Mouse (Mus musculus) CH12.LX (cell line): ENCODE data around the gene Gpr183. TPM values are rescaled to one million over a fixed set of nuclear protein-coding genes. Genes with fewer than 3 reads are reported as not detected.
A peak's percentile ranks its signal among the peaks of the same experiment; 100 is the strongest.

Experiments used
- DNase-seq: peaks from one replicate; pipeline ENCODE4 v3.0.0-alpha.2; 2013; ENCODE audit errors: extremely low read depth
- H3K27ac ChIP-seq: 2 replicates; pipeline ENCODE4 v1.5.1; 2012; ENCODE audit warnings: low read depth, mild to moderate bottlenecking, control low read depth, moderate library complexity; ENCODE audit not compliant: insufficient read depth
- H3K27me3 ChIP-seq: replicated peaks from 2 replicates; pipeline ENCODE3; 2012; ENCODE audit warnings: inconsistent platforms
- H3K36me3 ChIP-seq, 2 experiments: replicated peaks in 1 of 2; 2 replicates each; pipeline versions ENCODE3 to v1.6.1; 2012; ENCODE audit warnings: inconsistent platforms in 1 of 2, low read length in 1 of 2, mild to moderate bottlenecking in 1 of 2, mixed read lengths in 1 of 2, moderate library complexity in 1 of 2; ENCODE audit not compliant: control insufficient read depth in 1 of 2, insufficient read depth in 1 of 2
- H3K4me1 ChIP-seq, 2 experiments: 2 replicates each; pipeline ENCODE4 v1.6.1; 2012; ENCODE audit warnings: inconsistent platforms in 1 of 2, moderate library complexity in 1 of 2; ENCODE audit not compliant: insufficient read depth in 2 of 2, control insufficient read depth in 1 of 2
- H3K4me2 ChIP-seq: 2 replicates; pipeline ENCODE4 v1.6.1; 2012; ENCODE audit warnings: low read depth, mild to moderate bottlenecking, control low read depth; ENCODE audit not compliant: poor library complexity, insufficient read depth, severe bottlenecking
- H3K4me3 ChIP-seq, 3 experiments: fragments of 150-350 bp in 1 of 3; sonication (generic) in 1 of 3; replicated peaks in 1 of 3; 2 replicates each; pipeline versions ENCODE3 to v1.5.1; 2011 to 2012; ENCODE audit warnings: low read depth in 2 of 3, low read length in 2 of 3, mild to moderate bottlenecking in 2 of 3, moderate library complexity in 2 of 3, control low read depth in 1 of 3, improper control_type of control experiment in 1 of 3, inconsistent platforms in 1 of 3, mixed read lengths in 1 of 3; ENCODE audit not compliant: poor library complexity in 1 of 3
- H3K79me2 ChIP-seq: replicated peaks from 2 replicates; pipeline ENCODE4 v1.6.1; 2012; ENCODE audit warnings: mild to moderate bottlenecking, moderate library complexity; ENCODE audit not compliant: control insufficient read depth, poor library complexity, insufficient read depth, severe bottlenecking; ENCODE audit errors: extremely low read depth
- H3K9ac ChIP-seq: 2 replicates; pipeline ENCODE4 v1.6.1; 2012; ENCODE audit warnings: low read depth, mild to moderate bottlenecking, control low read depth, moderate library complexity; ENCODE audit not compliant: insufficient read depth
- H3K9me3 ChIP-seq: replicated peaks from 2 replicates; pipeline ENCODE3; 2012; ENCODE audit warnings: low read length, inconsistent platforms, mixed read lengths
- BHLHE40 ChIP-seq: IDR thresholded peaks from 2 replicates; pipeline ENCODE4 v1.6.1; 2011; ENCODE audit warnings: mild to moderate bottlenecking, low read depth, low read length, improper control_type of control experiment
- CHD1 ChIP-seq: IDR thresholded peaks from 2 replicates; pipeline ENCODE4 v1.6.1; 2012; ENCODE audit warnings: low read depth, low read length, improper control_type of control experiment, inconsistent platforms
- CTCF ChIP-seq, 2 experiments: IDR thresholded peaks in 1 of 2; conservative IDR thresholded peaks in 1 of 2; 2 replicates each; pipeline ENCODE4 v1.5.1; 2011 to 2012; ENCODE audit warnings: low read depth in 2 of 2, low read length in 2 of 2, improper control_type of control experiment in 1 of 2, inconsistent platforms in 1 of 2, mild to moderate bottlenecking in 1 of 2, moderate library complexity in 1 of 2
- JUN ChIP-seq: IDR thresholded peaks from 2 replicates; pipeline ENCODE4 v1.6.1; 2011; ENCODE audit warnings: low read depth, mild to moderate bottlenecking, low read length, improper control_type of control experiment, moderate library complexity; ENCODE audit not compliant: insufficient read depth
- JUND ChIP-seq: conservative IDR thresholded peaks from 2 replicates; pipeline ENCODE4 v1.6.1; 2011; ENCODE audit warnings: low read depth, low read length, improper control_type of control experiment
- MAFK ChIP-seq: IDR thresholded peaks from 2 replicates; pipeline ENCODE4 v1.6.1; 2011; ENCODE audit warnings: low read length, improper control_type of control experiment; ENCODE audit not compliant: insufficient replicate concordance
- MAX ChIP-seq: IDR thresholded peaks from 2 replicates; pipeline ENCODE4 v1.6.1; 2011; ENCODE audit warnings: low read length, improper control_type of control experiment
- MAZ ChIP-seq: IDR thresholded peaks from 2 replicates; pipeline ENCODE4 v1.6.1; 2012; ENCODE audit warnings: low read depth, mild to moderate bottlenecking, inconsistent platforms, low read length, improper control_type of control experiment, moderate library complexity
- MEF2A ChIP-seq: IDR thresholded peaks from 2 replicates; pipeline ENCODE4 v1.6.1; 2014; ENCODE audit warnings: low read depth, mild to moderate bottlenecking, inconsistent platforms, low read length, improper control_type of control experiment, borderline replicate concordance
- MYC ChIP-seq: IDR thresholded peaks from 2 replicates; pipeline ENCODE4 v1.6.1; 2011; ENCODE audit warnings: low read depth, mild to moderate bottlenecking, improper control_type of control experiment, low read length
- NELFE ChIP-seq: IDR thresholded peaks from 2 replicates; pipeline ENCODE4 v1.6.1; 2011; ENCODE audit warnings: low read depth, low read length, improper control_type of control experiment
- NRF1 ChIP-seq: IDR thresholded peaks from 2 replicates; pipeline ENCODE4 v1.6.1; 2014; ENCODE audit warnings: low read depth, mild to moderate bottlenecking, inconsistent platforms, low read length, improper control_type of control experiment, moderate library complexity
- RAD21 ChIP-seq: IDR thresholded peaks from 2 replicates; pipeline ENCODE4 v1.6.1; 2011; ENCODE audit warnings: low read depth, mild to moderate bottlenecking, low read length, improper control_type of control experiment, moderate library complexity
- SMC3 ChIP-seq: IDR thresholded peaks from 2 replicates; pipeline ENCODE4 v1.6.1; 2011; ENCODE audit warnings: low read depth, low read length, improper control_type of control experiment
- TBP ChIP-seq: conservative IDR thresholded peaks from 2 replicates; pipeline ENCODE4 v1.6.1; 2011; ENCODE audit warnings: low read depth, low read length, improper control_type of control experiment
- UBTF ChIP-seq: IDR thresholded peaks from 2 replicates; pipeline ENCODE4 v1.6.1; 2012; ENCODE audit warnings: low read depth, mild to moderate bottlenecking, inconsistent platforms, low read length, improper control_type of control experiment, moderate library complexity
- ZKSCAN1 ChIP-seq: IDR thresholded peaks from 2 replicates; pipeline ENCODE4 v1.6.1; 2012; ENCODE audit warnings: low read depth, inconsistent platforms, low read length, improper control_type of control experiment, borderline replicate concordance
- ZMIZ1 ChIP-seq: IDR thresholded peaks from 2 replicates; pipeline ENCODE4 v1.6.1; 2012; ENCODE audit warnings: low read depth, mild to moderate bottlenecking, inconsistent platforms, low read length, improper control_type of control experiment
- dilution Hi-C: fragments of 300-500 bp; cut with MboI; formaldehyde crosslinking; loops from 2 replicates; pipeline ENCODE4 v1.14.3; 2020; ENCODE audit warnings: low sequenced_read_pairs; ENCODE audit not compliant: extremely low pct_unique_long_range_greater_than_20kb, extremely low pct_ligation_motif_present
- in situ Hi-C: fragments of 300-500 bp; cut with MboI; formaldehyde crosslinking; loops from 3 replicates; pipeline ENCODE4 v1.14.3; 2019; ENCODE audit warnings: low sequenced_read_pairs, low pct_ligation_motif_present, low pct_unique_long_range_greater_than_20kb, mixed read lengths
- polyA plus RNA-seq: library from polyadenylated mRNA; unstranded; fragments of >175 nt; gene quantifications from 2 replicates; pipeline ENCODE4 v1.2.1, GENCODE M21; 2012; ENCODE audit warnings: low read depth; ENCODE audit not compliant: insufficient read length
- total RNA-seq, 2 experiments: library from RNA; depleted of rRNA; stranded (reverse); fragments of 300-350 nt in 1 of 2; fragments of >200 nt in 1 of 2; gene quantifications; 2 replicates each; pipeline ENCODE4 v1.2.3; 2012 to 2014

Gene Gpr183
- total and polyA plus RNA-seq, 3 experiments: 3.6 to 16.3 (median 8.3) TPM

DNA sequence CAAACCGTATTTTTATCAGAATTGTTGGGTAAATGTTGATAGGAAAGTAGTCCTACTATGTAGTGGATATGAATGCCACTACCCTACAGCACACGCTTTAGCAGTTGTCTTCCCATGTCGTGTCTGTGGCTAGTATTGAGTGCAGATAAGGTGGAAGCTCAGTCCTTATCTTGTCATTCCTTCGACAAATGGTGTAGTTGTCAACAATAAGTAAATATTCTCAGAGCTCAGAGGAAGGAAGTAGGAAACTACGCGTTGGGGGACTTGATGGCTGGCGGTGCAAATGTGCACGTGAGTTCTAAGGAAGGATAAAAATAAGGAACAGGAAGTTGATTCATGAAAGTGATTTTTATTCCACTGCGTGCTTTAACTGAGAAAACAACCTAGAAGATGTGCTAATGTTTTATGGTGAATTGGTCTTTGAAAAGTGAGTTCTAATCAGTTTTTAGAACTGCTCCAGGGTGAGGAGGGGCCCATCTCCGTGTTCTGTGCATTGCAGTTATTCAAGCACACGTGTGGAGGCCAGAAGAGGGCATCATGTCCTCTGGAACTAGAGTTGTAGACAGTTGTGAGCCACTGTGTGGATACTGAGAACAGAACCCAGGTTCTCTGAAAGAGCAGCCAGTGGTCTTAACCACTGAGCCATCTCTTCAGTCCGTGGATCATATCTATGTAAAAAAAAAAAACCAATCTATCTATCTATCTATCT is 35.6 kb downstream of the Gpr183 start:
- Histone ChIP-seq H3K4me2 (no peak overlapping the region), H3K4me1 (peaks cover 23 to 70% of the 10 kb centered on the region in 2 experiments), H3K9ac (no peak overlapping the region), H3K27ac (no peak overlapping the region), H3K9me3 (no peaks in the 10 kb centered on the region), H3K27me3 (no peaks in the 10 kb centered on the region), H3K79me2 (no peaks in the 10 kb centered on the region), H3K4me3 (no peak overlapping the region)
- dilution Hi-C loops: no loop called here
- in situ Hi-C loops: no loop called here
- peak; percentile 35 for DNase-seq
- TF ChIP-seq CHD1: no peak
- TF ChIP-seq SMC3: peak; percentile 5; the same call in 1 of the 2 replicates
- peak in 1 of 2 experiments; percentile 7; a peak in 2 of 4 replicates for TF ChIP-seq CTCF (conservative IDR thresholded peaks at IDR 0.05 in 1 of 2, IDR thresholded peaks at IDR 0.05 in 1 of 2; ENCODE audit: low read depth in 2 of 2, low read length in 2 of 2)
- no peak for TF ChIP-seq JUND
- peak; percentile 7 for TF ChIP-seq RAD21
- TF ChIP-seq JUN: no peak
- TF ChIP-seq NELFE: no peak
- TF ChIP-seq BHLHE40: peak; percentile 48; the same call in 1 of the 2 replicates
- TF ChIP-seq, all 38 proteins: peak for 4
- H3K36me3 ChIP-seq: peaks cover 6 to 36% of the 10 kb centered on the region in 2 experiments

- no peaks in the 10 kb centered on the region for H3K79me2 ChIP-seq
- no peak overlapping the region for H3K4me3 ChIP-seq
- peaks cover 16 to 70% of the 10 kb centered on the region in 2 experiments for H3K4me1 ChIP-seq
- H3K27me3 ChIP-seq: no peaks in the 10 kb centered on the region
- H3K9me3 ChIP-seq: no peaks in the 10 kb centered on the region
- DNase-seq: peak; percentile 77
- no peak for TF ChIP-seq TBP
- TF ChIP-seq MAZ: no peak
- TF ChIP-seq MEF2A: no peak
- TF ChIP-seq NRF1: no peak
- TF ChIP-seq UBTF: no peak
- TF ChIP-seq SMC3: peak; percentile 89
- peak; percentile 95 for TF ChIP-seq RAD21
- peak; percentile 27; the same call in 1 of the 2 replicates for TF ChIP-seq MYC
- no peak for TF ChIP-seq ZKSCAN1
- no peak for TF ChIP-seq MAX
- no peak for TF ChIP-seq MAFK
- TF ChIP-seq CTCF (conservative IDR thresholded peaks at IDR 0.05 in 1 of 2, IDR thresholded peaks at IDR 0.05 in 1 of 2; ENCODE audit: low read depth in 2 of 2, low read length in 2 of 2): peak; percentile 73 to 92
- TF ChIP-seq ZMIZ1: no peak
- peak overlapping the region; percentile 22 for H3K27ac ChIP-seq
- dilution Hi-C loops: no loop called here
- in situ Hi-C loops: no loop called here
- no peak overlapping the region for H3K4me2 ChIP-seq
- peaks cover 0 to 36% of the 10 kb centered on the region in 2 experiments for H3K36me3 ChIP-seq
- no peak overlapping the region for H3K9ac ChIP-seq
These were observed 36.4 kb downstream of the Gpr183 start for GRCm38 (mm10) chr14:121928375-121929137.
